Mouse (Mus musculus) testis, adult 2 months (tissue): Measurements from ENCODE around the gene G430095P16Rik.

Source experiments
- CTCF ChIP-seq: fragments of 200-500 bp; IDR thresholded peaks from 2 replicates; pipeline ENCODE4 v1.5.1; 2012; ENCODE audit warnings: low read depth, mild to moderate bottlenecking, inconsistent platforms, low read length, moderate library complexity; ENCODE audit not compliant: control insufficient read depth, insufficient read depth, insufficient replicate concordance
- POLR2A ChIP-seq: fragments of 200-500 bp; IDR thresholded peaks from 2 replicates; pipeline ENCODE4 v1.6.1; 2012; ENCODE audit warnings: low read depth, mild to moderate bottlenecking, inconsistent platforms, low read length, moderate library complexity; ENCODE audit not compliant: control insufficient read depth

- no peak for TF ChIP-seq POLR2A
- no peak for TF ChIP-seq CTCF
Measured at GRCm38 (mm10) chr8:84760901-84761300, 38.1 kb downstream of the G430095P16Rik start.
